In the genomic region with DNA sequence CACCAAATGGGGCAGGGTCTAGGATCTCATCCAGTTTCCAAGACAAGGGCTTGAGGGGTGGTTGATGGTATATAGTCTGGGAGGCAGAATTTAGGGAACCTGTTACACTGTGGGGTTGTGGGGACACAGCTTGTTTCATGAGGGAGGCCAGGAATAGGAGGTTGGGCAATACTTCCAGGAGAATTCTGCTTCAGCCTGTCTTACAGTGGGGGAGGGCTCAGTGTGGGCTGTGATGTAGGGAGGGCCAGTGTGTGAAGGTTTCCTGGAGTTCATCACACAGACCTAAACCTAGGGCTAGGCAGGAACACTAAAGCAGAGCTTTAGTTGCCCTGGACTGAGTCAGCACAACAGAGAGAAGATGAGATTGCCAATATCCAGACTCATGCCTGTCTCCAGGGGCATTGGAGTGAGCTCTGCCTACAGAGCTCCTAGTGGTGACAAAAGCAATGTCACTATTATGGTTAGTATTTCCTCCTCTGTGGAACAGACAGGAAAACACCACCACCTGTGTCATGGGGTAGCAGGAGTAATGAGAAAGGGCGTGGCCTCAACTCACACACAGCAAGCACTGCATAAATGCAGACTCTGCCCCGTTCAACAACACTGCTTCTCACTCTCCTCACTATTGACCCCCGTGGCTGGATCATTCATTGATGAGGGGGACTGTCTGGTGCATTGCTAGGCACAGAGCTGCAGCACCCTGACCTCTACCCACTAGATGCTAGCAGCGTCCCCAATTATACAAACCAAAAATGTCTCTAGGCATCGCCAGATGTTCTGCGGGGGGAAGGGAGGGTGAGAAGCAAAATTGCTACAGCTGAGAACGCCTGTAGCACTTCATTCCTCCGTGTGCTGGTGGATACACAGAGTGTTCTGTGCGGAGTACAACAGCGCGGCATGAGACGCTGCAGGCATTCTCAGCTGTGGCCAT, we compare ENCODE assay signal across 8 mouse cellular contexts.
A peak's percentile ranks its signal among the peaks of the same experiment; 100 is the strongest.
DNase-seq lines count a peak whose midpoint lies in the region; ATAC-seq lines count a peak whose summit lies in the region.

No protein-coding gene starts in this region.

- intact Hi-C loops in heart, postnatal 25 days (cut with DNase I): no loop called here

- peak; percentile 83 for DNase-seq in heart, adult 11 months
- no peak for DNase-seq in heart, postnatal 25 days (ENCODE audit: low spot score)
- DNase-seq in CD4-positive, CD25-positive, alpha-beta regulatory T cell, adult 2 months (ENCODE audit: low read depth, low spot score): peak; percentile 62
- DNase-seq in c-Kit-positive CD71-positive TER-119-positive erythroid progenitor cells, embryonic 14.5 days (ENCODE audit: low spot score): no peak
- no peak for DNase-seq in right cerebral cortex, postnatal 36 days (ENCODE audit: low spot score in 2 of 2)

- peak; percentile 76 for ATAC-seq in granulocyte monocyte progenitor cell, adult 5-6 weeks (replicated peaks; ENCODE audit: poor library complexity, severe bottlenecking)
- ATAC-seq in neutrophil, adult 5-6 weeks (ENCODE audit: extremely low read depth, insufficient number of reproducible peaks, low FRiP score, poor library complexity, severe bottlenecking): peak; percentile 26; the same call in 1 of the 2 replicates
- ATAC-seq in erythroid progenitor cell, adult 5-6 weeks (replicated peaks; ENCODE audit: low FRiP score, poor library complexity, severe bottlenecking): no peak

Comparison
In these comparisons a context has a peak if more than half of its experiments do, and no peak if none do; other contexts are left out.
1. DNase-seq: peak in heart, adult 11 months (single experiment) and CD4-positive, CD25-positive, alpha-beta regulatory T cell, adult 2 months (single experiment); none in heart, postnatal 25 days (single experiment), c-Kit-positive CD71-positive TER-119-positive erythroid progenitor cells, embryonic 14.5 days (single experiment) and right cerebral cortex, postnatal 36 days (0 of 2).